Mouse (Mus musculus) embryonic facial prominence, embryonic 14.5 days (tissue): ENCODE results near the gene 4930435E12Rik. TPM values are rescaled to one million over a fixed set of nuclear protein-coding genes. Genes with fewer than 3 reads are reported as not detected.

Experiments used
- ATAC-seq: fragments of 200-750 bp; cut with Nextera tagmentation; 2 replicates; pipeline ENCODE4 v1.8.0; 2017; ENCODE audit warnings: low read depth, moderate number of reproducible peaks, moderate TSS enrichment
- DNase-seq: peaks from one replicate; pipeline ENCODE4 v3.0.0-alpha.2; 2015; ENCODE audit warnings: low spot score
- H3K27ac ChIP-seq: fragments of 300-500 bp; sonication (generic); replicated peaks from 2 replicates; pipeline ENCODE4 v1.5.1; 2014; ENCODE audit warnings: low read depth, mild to moderate bottlenecking, low read length, moderate library complexity
- H3K27me3 ChIP-seq: fragments of 300-500 bp; sonication (generic); replicated peaks from 2 replicates; pipeline ENCODE4 v1.6.1; 2014; ENCODE audit warnings: low read length; ENCODE audit not compliant: control insufficient read depth, insufficient read depth
- H3K36me3 ChIP-seq: fragments of 300-500 bp; sonication (generic); 2 replicates; pipeline ENCODE4 v1.6.1; 2014; ENCODE audit warnings: low read length, mixed read lengths; ENCODE audit not compliant: control insufficient read depth, insufficient read depth
- H3K4me1 ChIP-seq: fragments of 300-500 bp; sonication (generic); 2 replicates; pipeline ENCODE4 v1.6.1; 2014; ENCODE audit warnings: antibody characterized with exemption, low read length; ENCODE audit not compliant: control insufficient read depth, insufficient read depth
- H3K4me2 ChIP-seq: fragments of 300-500 bp; sonication (generic); 2 replicates; pipeline ENCODE4 v1.6.1; 2014; ENCODE audit warnings: low read depth, mild to moderate bottlenecking, low read length, moderate library complexity, mixed read lengths
- H3K4me3 ChIP-seq: fragments of 300-500 bp; sonication (generic); 2 replicates; pipeline ENCODE4 v1.5.1; 2014; ENCODE audit warnings: low read depth, mild to moderate bottlenecking, low read length
- H3K9ac ChIP-seq: fragments of 300-500 bp; sonication (generic); 2 replicates; pipeline ENCODE4 v1.6.1; 2014; ENCODE audit warnings: low read depth, mild to moderate bottlenecking, low read length, moderate library complexity, mixed read lengths
- H3K9me3 ChIP-seq: fragments of 300-500 bp; sonication (generic); 2 replicates; pipeline ENCODE4 v1.6.1; 2016; ENCODE audit warnings: low read length; ENCODE audit not compliant: control insufficient read depth
- WGBS: fragments of 180-500 bp; shearing (Covaris S2); extraction: QIAGEN DNeasy Blood & Tissue Kit; methylation state at CpG from one replicate; pipeline ENCODE4 v1.1.7; 2014; 5-methylcytosine and 5-hydroxymethylcytosine counted together
- polyA plus RNA-seq: library from polyadenylated mRNA; unstranded; fragments of >200 nt; fragmentation: Nextera tagmentation; extraction: Ambion mirVana; gene quantifications from 2 replicates; pipeline ENCODE4 v1.2.1, GENCODE M21; 2014

4930435E12Rik gene
- polyA plus RNA-seq, 1 experiment from 2014 or later: not detected

GRCm38 (mm10) chr16:38766671-38767070 lies 61.9 kb downstream of the 4930435E12Rik start:
- ATAC-seq: no peak
- Histone ChIP-seq H3K4me1 (no peaks in the 10 kb centered on the region), H3K4me3 (no peak overlapping the region), H3K36me3 (peaks cover 34% of the 10 kb centered on the region), H3K9me3 (no peaks in the 10 kb centered on the region), H3K4me2 (no peak overlapping the region), H3K27me3 (no peaks in the 10 kb centered on the region), H3K9ac (no peak overlapping the region), H3K27ac (no peak overlapping the region)
- 52% methylated on average over 3 of the region's 3 CpGs for WGBS
- no peak for DNase-seq

GRCm38 (mm10) chr16:38763508-38763907 lies 65.0 kb downstream of the 4930435E12Rik start:
- H3K36me3 ChIP-seq: peaks cover 32% of the 10 kb centered on the region
- no peaks in the 10 kb centered on the region for H3K4me1 ChIP-seq
- 85% methylated on average over 4 of the region's 4 CpGs for WGBS
- H3K4me2 ChIP-seq: no peak overlapping the region
- no peak overlapping the region for H3K9ac ChIP-seq
- H3K4me3 ChIP-seq: no peak overlapping the region
- no peaks in the 10 kb centered on the region for H3K27me3 ChIP-seq
- no peak overlapping the region for H3K27ac ChIP-seq
- DNase-seq (no peak), ATAC-seq (no peak)
- H3K9me3 ChIP-seq: no peaks in the 10 kb centered on the region

- H3K27ac ChIP-seq: no peak overlapping the region
- no peaks in the 10 kb centered on the region for H3K4me1 ChIP-seq
- H3K9me3 ChIP-seq: no peaks in the 10 kb centered on the region
- peaks cover 30% of the 10 kb centered on the region for H3K36me3 ChIP-seq
- 79% methylated on average over 8 of the region's 8 CpGs for WGBS
- no peak for ATAC-seq
- H3K4me3 ChIP-seq: no peak overlapping the region
- H3K4me2 ChIP-seq: no peak overlapping the region
- H3K27me3 ChIP-seq: no peaks in the 10 kb centered on the region
- no peak for DNase-seq
- no peak overlapping the region for H3K9ac ChIP-seq
These were observed 66.1 kb downstream of the 4930435E12Rik start for GRCm38 (mm10) chr16:38762401-38762800.

Other genes starting within 250 kb of the 4930435E12Rik start
- gene Arhgap31, start 115.5 kb downstream of the 4930435E12Rik start, polyA plus RNA-seq: 17.3 and 17.6 TPM in 2 replicates
- gene B4galt4, start 86.5 kb downstream of the 4930435E12Rik start, polyA plus RNA-seq: 30.2 and 31.9 TPM in 2 replicates
- gene Upk1b, start 28.4 kb downstream of the 4930435E12Rik start, polyA plus RNA-seq: 21.9 and 34.4 TPM in 2 replicates
- 0.83 and 0.89 TPM in 2 replicates for gene Igsf11, start 63.9 kb upstream of the 4930435E12Rik start, polyA plus RNA-seq